Mouse (Mus musculus) liver, embryonic 14.5 days (tissue): ENCODE measurements around the gene Frmpd4.

Experiments used
- CTCF ChIP-seq: IDR thresholded peaks from 2 replicates; pipeline ENCODE4 v1.5.1; 2016; ENCODE audit warnings: antibody characterized with exemption, low read depth, control low read depth
- EP300 ChIP-seq: IDR thresholded peaks from 2 replicates; pipeline ENCODE4 v1.6.1; 2016; ENCODE audit warnings: antibody characterized with exemption, low read depth

GRCm38 (mm10) chrX:168584303-168584702 is 7.3 kb upstream of the Frmpd4 start:
- TF ChIP-seq CTCF (no peak), EP300 (no peak)
